Mouse (Mus musculus): ENCODE measurements around the gene Rtn4rl1. TPM values are rescaled to one million over a fixed set of nuclear protein-coding genes. Genes with fewer than 3 reads are reported as not detected.
"Not testable (repeated sequence)": the region's sequence is repeated elsewhere in the genome, so short reads cannot be mapped to it uniquely, and the experiment has no call there.

Rtn4rl1 gene
- polyA plus RNA-seq, 1 experiment from 2014 or later, result 12.4 TPM

GRCm38 (mm10) chr11:75293852-75294361 is 100.3 kb downstream of the Rtn4rl1 start:
- H3K36me3 ChIP-seq (ENCODE audit: control insufficient read depth, insufficient read depth), result no peaks in the 10 kb centered on the region
- H3K4me2 ChIP-seq (ENCODE audit: low read depth, low read length), result peak overlapping the region; percentile 43; the same call in 1 of the 2 replicates
- no peak for ATAC-seq (replicated peaks; ENCODE audit: extremely low read depth, insufficient read depth, low FRiP score)
- peak overlapping the region; percentile 89 for H3K27ac ChIP-seq (ENCODE audit: low read length)
- no peak overlapping the region for H3K4me3 ChIP-seq (ENCODE audit: low read length)
- peak overlapping the region; percentile 23; the same call in 1 of the 2 replicates for H3K9ac ChIP-seq (ENCODE audit: low read length)
- no peaks in the 10 kb centered on the region for H3K9me3 ChIP-seq (replicated peaks; ENCODE audit: control insufficient read depth, low read length)
- 37% methylated on average over 21 of the region's 21 CpGs for WGBS
- H3K27me3 ChIP-seq (ENCODE audit: control insufficient read depth, insufficient read depth, low read length), result no peaks in the 10 kb centered on the region
- H3K4me1 ChIP-seq (ENCODE audit: control insufficient read depth, insufficient read depth, low read length), result peaks cover 59% of the 10 kb centered on the region

- Histone ChIP-seq H3K36me3 (ENCODE audit: control insufficient read depth, insufficient read depth) (no peaks in the 10 kb centered on the region), H3K27me3 (ENCODE audit: control insufficient read depth, insufficient read depth, low read length) (no peaks in the 10 kb centered on the region), H3K9ac (ENCODE audit: low read length) (peak overlapping the region; percentile 23; the same call in 1 of the 2 replicates), H3K27ac (ENCODE audit: low read length) (peak overlapping the region; percentile 89), H3K4me3 (ENCODE audit: low read length) (no peak overlapping the region), H3K4me2 (ENCODE audit: low read depth, low read length) (peak overlapping the region; percentile 43), H3K9me3 (replicated peaks; ENCODE audit: control insufficient read depth, low read length) (no peaks in the 10 kb centered on the region), H3K4me1 (ENCODE audit: control insufficient read depth, insufficient read depth, low read length) (peaks cover 56% of the 10 kb centered on the region)
- 29% methylated on average over 9 of the region's 9 CpGs for WGBS
- peak; percentile 49; the same call in 1 of the 2 replicates for ATAC-seq (replicated peaks; ENCODE audit: extremely low read depth, insufficient read depth, low FRiP score)
Observed at GRCm38 (mm10) chr11:75294862-75295261, 101.3 kb downstream of the Rtn4rl1 start.

DNA sequence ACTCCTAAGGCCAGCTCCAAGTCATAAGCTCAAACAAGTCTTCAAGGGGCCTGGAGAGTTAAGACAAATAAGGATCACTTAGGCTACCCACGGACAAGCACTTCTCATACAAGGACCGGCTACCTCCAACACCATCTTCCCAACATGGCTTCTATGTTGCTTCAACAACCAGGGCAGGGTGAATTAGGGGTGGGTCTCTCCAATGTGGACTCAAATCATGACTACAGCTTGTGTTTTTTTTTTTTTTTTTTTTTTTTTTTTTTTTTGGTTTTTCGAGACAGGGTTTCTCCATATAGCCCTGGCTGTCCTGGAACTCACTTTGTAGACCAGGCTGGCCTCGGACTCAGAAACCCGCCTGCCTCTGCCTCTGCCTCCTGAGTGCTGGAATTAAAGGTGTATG is 102.0 kb downstream of the Rtn4rl1 start:
- H3K27ac ChIP-seq (ENCODE audit: low read length), result peak overlapping the region; percentile 89
- not testable (repeated sequence) for H3K4me2 ChIP-seq (ENCODE audit: low read depth, low read length); H3K9me3 ChIP-seq (replicated peaks; ENCODE audit: control insufficient read depth, low read length); H3K4me3 ChIP-seq (ENCODE audit: low read length); H3K27me3 ChIP-seq (ENCODE audit: control insufficient read depth, insufficient read depth, low read length); H3K9ac ChIP-seq (ENCODE audit: low read length); ATAC-seq (replicated peaks; ENCODE audit: extremely low read depth, insufficient read depth, low FRiP score); H3K36me3 ChIP-seq (ENCODE audit: control insufficient read depth, insufficient read depth)
- WGBS, result 87% methylated on average over 5 of the region's 5 CpGs
- peaks cover 56% of the 10 kb centered on the region for H3K4me1 ChIP-seq (ENCODE audit: control insufficient read depth, insufficient read depth, low read length)

GRCm38 (mm10) chr11:75296406-75297005 is 102.9 kb downstream of the Rtn4rl1 start:
- 51% methylated on average over 9 of the region's 9 CpGs for WGBS
- Histone ChIP-seq H3K36me3 (ENCODE audit: control insufficient read depth, insufficient read depth) (peaks cover 11% of the 10 kb centered on the region), H3K27ac (ENCODE audit: low read length) (peak overlapping the region; percentile 70), H3K4me3 (ENCODE audit: low read length) (no peak overlapping the region), H3K4me2 (ENCODE audit: low read depth, low read length) (no peak overlapping the region), H3K9ac (ENCODE audit: low read length) (no peak overlapping the region), H3K9me3 (replicated peaks; ENCODE audit: control insufficient read depth, low read length) (no peaks in the 10 kb centered on the region), H3K4me1 (ENCODE audit: control insufficient read depth, insufficient read depth, low read length) (peaks cover 56% of the 10 kb centered on the region), H3K27me3 (ENCODE audit: control insufficient read depth, insufficient read depth, low read length) (no peaks in the 10 kb centered on the region)
- no peak for ATAC-seq (replicated peaks; ENCODE audit: extremely low read depth, insufficient read depth, low FRiP score)

- Histone ChIP-seq H3K36me3 (ENCODE audit: control insufficient read depth, insufficient read depth) (peaks cover 20% of the 10 kb centered on the region), H3K4me2 (ENCODE audit: low read depth, low read length) (peak overlapping the region; percentile 3), H3K4me3 (ENCODE audit: low read length) (no peak overlapping the region), H3K9me3 (replicated peaks; ENCODE audit: control insufficient read depth, low read length) (no peaks in the 10 kb centered on the region), H3K27ac (ENCODE audit: low read length) (peak overlapping the region; percentile 70), H3K4me1 (ENCODE audit: control insufficient read depth, insufficient read depth, low read length) (peaks cover 48% of the 10 kb centered on the region), H3K27me3 (ENCODE audit: control insufficient read depth, insufficient read depth, low read length) (no peaks in the 10 kb centered on the region), H3K9ac (ENCODE audit: low read length) (no peak overlapping the region)
- no peak for ATAC-seq (replicated peaks; ENCODE audit: extremely low read depth, insufficient read depth, low FRiP score)
- WGBS, result 46% methylated on average over 9 of the region's 9 CpGs
Observed at GRCm38 (mm10) chr11:75297631-75298030, 104.0 kb downstream of the Rtn4rl1 start.

- peaks cover 20% of the 10 kb centered on the region for H3K36me3 ChIP-seq (ENCODE audit: control insufficient read depth, insufficient read depth)
- ATAC-seq (replicated peaks; ENCODE audit: extremely low read depth, insufficient read depth, low FRiP score), result no peak
- no peak overlapping the region for H3K4me2 ChIP-seq (ENCODE audit: low read depth, low read length)
- H3K27ac ChIP-seq (ENCODE audit: low read length), result peak overlapping the region; percentile 70
- H3K4me3 ChIP-seq (ENCODE audit: low read length), result no peak overlapping the region
- H3K4me1 ChIP-seq (ENCODE audit: control insufficient read depth, insufficient read depth, low read length), result peaks cover 39% of the 10 kb centered on the region
- no peaks in the 10 kb centered on the region for H3K27me3 ChIP-seq (ENCODE audit: control insufficient read depth, insufficient read depth, low read length)
- 30% methylated on average over 11 of the region's 11 CpGs for WGBS
- H3K9ac ChIP-seq (ENCODE audit: low read length), result peak overlapping the region; percentile 49; the same call in 1 of the 2 replicates
- H3K9me3 ChIP-seq (replicated peaks; ENCODE audit: control insufficient read depth, low read length), result no peaks in the 10 kb centered on the region
Observed at GRCm38 (mm10) chr11:75298491-75298890, 104.9 kb downstream of the Rtn4rl1 start.

DNA sequence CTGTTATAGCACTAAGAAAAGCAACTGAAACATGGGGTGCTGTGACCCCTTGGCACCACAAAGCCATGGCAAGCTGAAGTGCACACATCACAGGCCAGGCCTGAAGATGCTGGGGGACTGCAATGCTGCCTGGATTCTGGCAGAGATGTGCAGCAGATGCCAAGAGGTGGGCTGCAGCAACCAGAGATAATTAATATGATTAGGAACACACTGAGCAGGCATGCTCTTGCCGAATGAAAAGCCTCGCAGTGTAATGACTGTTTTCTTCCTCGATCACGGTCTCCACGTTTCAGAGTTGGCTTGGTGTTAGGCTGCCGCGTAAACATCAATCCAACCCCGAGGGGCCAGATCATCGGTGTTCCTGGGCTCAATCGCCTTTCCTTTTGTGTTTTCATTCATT is 106.2 kb downstream of the Rtn4rl1 start:
- Histone ChIP-seq H3K4me3 (ENCODE audit: low read length) (no peak overlapping the region), H3K36me3 (ENCODE audit: control insufficient read depth, insufficient read depth) (peaks cover 20% of the 10 kb centered on the region)
- no peak for ATAC-seq (replicated peaks; ENCODE audit: extremely low read depth, insufficient read depth, low FRiP score)

DNA sequence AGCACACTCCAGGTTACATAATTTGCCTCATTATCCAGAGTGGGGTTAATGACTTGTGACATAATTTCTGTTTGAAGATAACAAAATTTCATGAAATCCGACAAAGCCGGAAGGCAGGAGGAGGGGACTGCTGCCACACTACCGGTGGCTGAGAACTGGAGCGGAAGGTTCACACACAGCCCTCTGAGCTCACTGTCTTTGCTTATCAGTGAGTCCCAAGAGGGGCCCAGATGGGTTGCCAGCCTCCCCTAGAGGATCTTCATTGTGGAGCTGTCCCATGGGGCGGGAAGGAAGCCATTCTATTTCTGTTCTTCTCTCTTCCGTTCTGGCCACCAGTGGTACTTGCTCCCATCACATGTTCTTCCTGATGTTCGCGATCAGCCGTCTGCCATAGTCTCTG is 107.4 kb downstream of the Rtn4rl1 start:
- H3K9ac ChIP-seq (ENCODE audit: low read length), result no peak overlapping the region
- no peaks in the 10 kb centered on the region for H3K9me3 ChIP-seq (replicated peaks; ENCODE audit: control insufficient read depth, low read length)
- WGBS, result 68% methylated on average over 9 of the region's 9 CpGs
- no peak for ATAC-seq (replicated peaks; ENCODE audit: extremely low read depth, insufficient read depth, low FRiP score)
- no peaks in the 10 kb centered on the region for H3K27me3 ChIP-seq (ENCODE audit: control insufficient read depth, insufficient read depth, low read length)
- H3K36me3 ChIP-seq (ENCODE audit: control insufficient read depth, insufficient read depth), result peaks cover 28% of the 10 kb centered on the region
- peaks cover 23% of the 10 kb centered on the region for H3K4me1 ChIP-seq (ENCODE audit: control insufficient read depth, insufficient read depth, low read length)
- H3K4me3 ChIP-seq (ENCODE audit: low read length), result no peak overlapping the region
- H3K27ac ChIP-seq (ENCODE audit: low read length), result no peak overlapping the region
- no peak overlapping the region for H3K4me2 ChIP-seq (ENCODE audit: low read depth, low read length)

More for the DNA sequence above, 106.2 kb downstream of the Rtn4rl1 start:
- Histone ChIP-seq H3K27ac (ENCODE audit: low read length) (no peak overlapping the region), H3K9me3 (replicated peaks; ENCODE audit: control insufficient read depth, low read length) (no peaks in the 10 kb centered on the region), H3K4me1 (ENCODE audit: control insufficient read depth, insufficient read depth, low read length) (peaks cover 28% of the 10 kb centered on the region), H3K4me2 (ENCODE audit: low read depth, low read length) (no peak overlapping the region), H3K9ac (ENCODE audit: low read length) (no peak overlapping the region), H3K27me3 (ENCODE audit: control insufficient read depth, insufficient read depth, low read length) (no peaks in the 10 kb centered on the region)
- 90% methylated on average over 10 of the region's 10 CpGs for WGBS

- no peaks in the 10 kb centered on the region for H3K4me1 ChIP-seq (ENCODE audit: control insufficient read depth, insufficient read depth, low read length)
- no peak overlapping the region for H3K4me3 ChIP-seq (ENCODE audit: low read length)
- peaks cover 52% of the 10 kb centered on the region for H3K36me3 ChIP-seq (ENCODE audit: control insufficient read depth, insufficient read depth)
- H3K9ac ChIP-seq (ENCODE audit: low read length), result no peak overlapping the region
- no peak overlapping the region for H3K27ac ChIP-seq (ENCODE audit: low read length)
- no peaks in the 10 kb centered on the region for H3K9me3 ChIP-seq (replicated peaks; ENCODE audit: control insufficient read depth, low read length)
- H3K27me3 ChIP-seq (ENCODE audit: control insufficient read depth, insufficient read depth, low read length), result no peaks in the 10 kb centered on the region
- H3K4me2 ChIP-seq (ENCODE audit: low read depth, low read length), result no peak overlapping the region
- WGBS, result 78% methylated on average over 9 of the region's 9 CpGs
- no peak for ATAC-seq (replicated peaks; ENCODE audit: extremely low read depth, insufficient read depth, low FRiP score)
Observed at GRCm38 (mm10) chr11:75304797-75305196, 111.2 kb downstream of the Rtn4rl1 start.

Data from heart, embryonic 16.5 days (tissue).